Mouse (Mus musculus): ENCODE measurements around the gene Gm2431. TPM values are rescaled to one million over a fixed set of nuclear protein-coding genes. Genes with fewer than 3 reads are reported as not detected.

Gm2431 gene
- polyA plus RNA-seq, 1 experiment from 2014 or later, result not detected

Other genes with a start within 250 kb of the Gm2431 start
- 51.2 and 55.6 TPM in 2 replicates for gene Mob2, start 197.3 kb downstream of the Gm2431 start, polyA plus RNA-seq (2015; fragmentation: Nextera tagmentation; extraction: Ambion mirVana)
- 110 and 132 TPM in 2 replicates for gene Dusp8, start 162.5 kb downstream of the Gm2431 start, polyA plus RNA-seq (2015; fragmentation: Nextera tagmentation; extraction: Ambion mirVana)
- gene Gm45618, start 137.6 kb downstream of the Gm2431 start, polyA plus RNA-seq (2015; fragmentation: Nextera tagmentation; extraction: Ambion mirVana), result 0.40 and 0.50 TPM in 2 replicates
- not detected in 2 replicates for gene Gm39115, start 122.3 kb downstream of the Gm2431 start, polyA plus RNA-seq (2015; fragmentation: Nextera tagmentation; extraction: Ambion mirVana)
- gene Gm45337, start 113.7 kb downstream of the Gm2431 start, polyA plus RNA-seq (2015; fragmentation: Nextera tagmentation; extraction: Ambion mirVana), result not detected in 2 replicates
- gene Gm29735, start 101.2 kb downstream of the Gm2431 start, polyA plus RNA-seq (2015; fragmentation: Nextera tagmentation; extraction: Ambion mirVana), result not detected in 2 replicates
- not detected in 2 replicates for gene Gm4553, start 92.6 kb downstream of the Gm2431 start, polyA plus RNA-seq (2015; fragmentation: Nextera tagmentation; extraction: Ambion mirVana)
- gene Krtap5-2, start 82.3 kb downstream of the Gm2431 start, polyA plus RNA-seq (2015; fragmentation: Nextera tagmentation; extraction: Ambion mirVana), result not detected in 2 replicates
- gene Gm10153, start 68.0 kb downstream of the Gm2431 start, polyA plus RNA-seq (2015; fragmentation: Nextera tagmentation; extraction: Ambion mirVana), result not detected in 2 replicates
- not detected in 2 replicates for gene Krtap5-3, start 57.0 kb downstream of the Gm2431 start, polyA plus RNA-seq (2015; fragmentation: Nextera tagmentation; extraction: Ambion mirVana)
- gene Gm7579, start 46.5 kb downstream of the Gm2431 start, polyA plus RNA-seq (2015; fragmentation: Nextera tagmentation; extraction: Ambion mirVana), result not detected in 2 replicates
- gene Krtap5-5, start 28.4 kb downstream of the Gm2431 start, polyA plus RNA-seq (2015; fragmentation: Nextera tagmentation; extraction: Ambion mirVana), result not detected in 2 replicates
- not detected in 2 replicates for gene Gm40460, start 17.3 kb downstream of the Gm2431 start, polyA plus RNA-seq (2015; fragmentation: Nextera tagmentation; extraction: Ambion mirVana)
- not detected in 2 replicates for gene Gm4559, start 16.0 kb upstream of the Gm2431 start, polyA plus RNA-seq (2015; fragmentation: Nextera tagmentation; extraction: Ambion mirVana)
- gene Krtap5-1, start 38.8 kb upstream of the Gm2431 start, polyA plus RNA-seq (2015; fragmentation: Nextera tagmentation; extraction: Ambion mirVana), result not detected in 2 replicates
- gene Krtap5-4, start 45.2 kb upstream of the Gm2431 start, polyA plus RNA-seq (2015; fragmentation: Nextera tagmentation; extraction: Ambion mirVana), result not detected in 2 replicates
- gene Ifitm10, start 115.4 kb upstream of the Gm2431 start, polyA plus RNA-seq (2015; fragmentation: Nextera tagmentation; extraction: Ambion mirVana), result 13.5 and 14.7 TPM in 2 replicates
- gene Gm49369, start 124.3 kb upstream of the Gm2431 start, polyA plus RNA-seq (2015; fragmentation: Nextera tagmentation; extraction: Ambion mirVana), result not detected in 2 replicates
- gene Ctsd, start 129.7 kb upstream of the Gm2431 start, polyA plus RNA-seq (2015; fragmentation: Nextera tagmentation; extraction: Ambion mirVana), result 304 and 310 TPM in 2 replicates
- gene Syt8, start 176.5 kb upstream of the Gm2431 start, polyA plus RNA-seq (2015; fragmentation: Nextera tagmentation; extraction: Ambion mirVana), result 0.14 TPM in 1 of 2 replicates, not detected in the other
- 16.4 and 24.8 TPM in 2 replicates for gene Tnni2, start 183.5 kb upstream of the Gm2431 start, polyA plus RNA-seq (2015; fragmentation: Nextera tagmentation; extraction: Ambion mirVana)
- 6.9 and 58.6 TPM in 2 replicates for gene Lsp1, start 202.5 kb upstream of the Gm2431 start, polyA plus RNA-seq (2015; fragmentation: Nextera tagmentation; extraction: Ambion mirVana)
- gene Tnnt3, start 240.5 kb upstream of the Gm2431 start, polyA plus RNA-seq (2015; fragmentation: Nextera tagmentation; extraction: Ambion mirVana), result 14.9 and 26.9 TPM in 2 replicates